Mouse (Mus musculus): ENCODE results near the gene Fam222b. TPM values are rescaled to one million over a fixed set of nuclear protein-coding genes. Genes with fewer than 3 reads are reported as not detected.

Gene Fam222b
- polyA plus RNA-seq, 1 experiment from 2014 or later, result 21.8 TPM

DNA sequence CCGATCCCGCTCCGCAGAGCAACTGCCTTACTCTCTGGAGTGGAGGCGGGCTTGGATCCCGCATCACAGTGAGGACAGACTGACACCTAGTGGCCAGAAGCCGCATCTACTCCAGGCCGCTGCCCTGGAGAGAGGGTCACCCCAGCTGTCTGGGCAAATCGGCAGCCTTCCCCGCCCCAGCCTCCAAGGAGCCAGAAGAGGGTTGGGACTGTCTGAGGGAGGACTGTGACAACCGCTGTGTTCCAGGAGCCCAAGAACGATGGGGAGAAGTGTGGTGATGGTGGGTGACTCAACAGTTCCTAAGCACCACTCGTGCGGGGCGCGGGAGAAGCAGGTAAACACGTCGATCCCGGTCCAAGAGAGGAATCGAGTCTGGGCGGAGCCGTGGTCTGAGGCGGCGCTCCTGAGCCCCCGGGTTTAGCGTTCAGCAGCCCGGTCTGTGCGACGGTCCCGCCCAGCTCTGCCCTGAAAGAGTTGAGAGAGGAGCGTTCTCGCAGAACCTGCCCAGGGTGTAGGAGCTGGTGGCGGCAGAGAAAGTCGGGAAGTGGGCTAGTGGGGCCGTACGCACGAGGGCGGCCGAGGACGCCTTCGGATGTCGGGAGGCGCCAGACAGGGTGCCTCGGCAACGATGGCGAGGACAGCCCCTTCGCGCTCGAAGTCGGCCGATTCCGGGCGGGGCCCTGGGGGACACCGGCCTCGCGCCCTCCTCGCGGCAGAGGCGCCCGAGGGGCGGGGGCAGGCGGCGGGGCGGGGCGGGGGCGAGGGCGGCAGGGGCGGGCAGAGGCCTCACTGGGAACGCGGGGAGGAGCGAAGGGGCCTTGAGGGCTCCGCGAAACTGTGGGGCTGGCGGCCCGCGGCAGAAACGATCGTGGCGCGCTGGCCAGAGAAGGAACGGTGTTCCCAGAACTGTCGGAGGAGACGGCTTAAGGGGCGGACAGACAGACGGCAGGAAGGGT lies 83.7 kb downstream of the Fam222b start:
- DNase-seq (ENCODE audit: low spot score), result peak; percentile 99
- ATAC-seq (ENCODE audit: insufficient number of reproducible peaks, low FRiP score, low TSS enrichment, low read depth), result peak; percentile 69
- under 1% methylated on average over 74 of the region's 84 CpGs for WGBS
- Histone ChIP-seq H3K27ac (replicated peaks; ENCODE audit: low read depth, low read length) (peak overlapping the region; percentile 95), H3K4me1 (ENCODE audit: control insufficient read depth, insufficient read depth, low read length) (peaks cover 30% of the 10 kb centered on the region), H3K36me3 (ENCODE audit: control insufficient read depth, insufficient read depth, low read length) (peaks cover 9% of the 10 kb centered on the region), H3K4me2 (ENCODE audit: low read depth, severe bottlenecking) (peak overlapping the region; percentile 97), H3K9ac (ENCODE audit: low read length) (peak overlapping the region; percentile 76), H3K4me3 (ENCODE audit: low read depth, low read length) (peak overlapping the region; percentile 59), H3K9me3 (ENCODE audit: control insufficient read depth, low read length) (no peaks in the 10 kb centered on the region), H3K27me3 (ENCODE audit: control insufficient read depth, insufficient read depth, low read length) (no peaks in the 10 kb centered on the region)

DNA sequence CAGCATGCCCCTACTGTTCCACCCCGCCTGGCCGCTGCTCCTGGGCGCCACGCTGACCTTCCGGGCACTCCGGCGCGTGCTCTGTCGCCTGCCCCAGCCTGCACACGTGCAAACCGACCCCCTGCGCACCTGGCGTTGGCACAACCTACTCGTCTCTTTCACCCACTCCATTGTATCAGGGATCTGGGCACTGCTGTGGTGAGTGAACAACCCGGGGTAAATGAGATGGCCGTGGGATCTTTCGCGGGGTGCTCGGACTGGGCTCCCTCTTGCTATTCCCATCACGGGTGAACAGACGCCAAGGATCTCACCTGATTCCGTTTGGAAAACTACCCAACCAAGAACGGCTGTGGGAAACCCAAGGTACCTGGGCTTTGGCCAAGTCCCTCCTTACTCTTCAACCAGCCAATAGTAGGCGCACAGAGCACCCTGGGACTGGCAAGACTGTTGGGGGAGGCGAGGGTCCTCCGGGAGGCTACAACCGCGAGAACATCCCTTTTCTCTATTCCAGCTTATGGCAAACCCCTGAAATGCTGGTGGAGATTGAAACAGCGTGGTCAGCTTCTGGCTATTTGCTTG lies 84.5 kb downstream of the Fam222b start:
- peak overlapping the region; percentile 59 for H3K4me3 ChIP-seq (ENCODE audit: low read depth, low read length)
- peak overlapping the region; percentile 97 for H3K4me2 ChIP-seq (ENCODE audit: low read depth, severe bottlenecking)
- no peaks in the 10 kb centered on the region for H3K27me3 ChIP-seq (ENCODE audit: control insufficient read depth, insufficient read depth, low read length)
- peak; percentile 28 for ATAC-seq (ENCODE audit: insufficient number of reproducible peaks, low FRiP score, low TSS enrichment, low read depth)
- H3K9me3 ChIP-seq (ENCODE audit: control insufficient read depth, low read length), result no peaks in the 10 kb centered on the region
- peak overlapping the region; percentile 76 for H3K9ac ChIP-seq (ENCODE audit: low read length)
- WGBS, result under 1% methylated on average over 29 of the region's 29 CpGs
- DNase-seq (ENCODE audit: low spot score), result peak; percentile 72
- H3K4me1 ChIP-seq (ENCODE audit: control insufficient read depth, insufficient read depth, low read length), result peaks cover 30% of the 10 kb centered on the region
- peaks cover 9% of the 10 kb centered on the region for H3K36me3 ChIP-seq (ENCODE audit: control insufficient read depth, insufficient read depth, low read length)
- H3K27ac ChIP-seq (replicated peaks; ENCODE audit: low read depth, low read length), result peak overlapping the region; percentile 95

DNA sequence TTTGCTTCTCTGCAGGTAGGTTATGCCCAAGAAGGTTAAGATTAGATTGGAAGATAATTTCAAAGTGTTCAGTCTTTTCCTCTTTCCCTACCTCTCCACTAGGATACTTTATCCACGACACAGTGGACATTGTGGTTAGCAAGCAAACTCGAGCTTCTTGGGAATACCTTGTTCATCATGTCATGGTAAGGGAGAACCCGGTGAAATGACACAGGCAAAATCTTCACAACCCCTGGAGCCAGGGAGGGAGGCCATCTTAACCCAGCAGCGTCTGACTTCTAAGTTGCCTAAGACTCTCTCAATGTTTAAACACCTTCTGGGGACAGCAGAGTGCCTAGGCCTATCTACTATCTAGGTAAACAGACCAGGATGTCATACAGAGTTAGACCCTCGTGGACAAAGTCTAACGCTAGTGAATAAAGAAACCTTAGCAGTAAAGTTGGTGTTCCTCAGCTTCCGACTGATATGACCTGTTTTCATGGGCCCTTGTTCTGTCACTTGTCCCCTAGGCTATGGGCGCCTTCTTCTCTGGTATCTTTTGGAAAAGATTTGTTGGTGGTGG lies 85.1 kb downstream of the Fam222b start:
- Histone ChIP-seq H3K4me1 (ENCODE audit: control insufficient read depth, insufficient read depth, low read length) (peaks cover 30% of the 10 kb centered on the region), H3K9ac (ENCODE audit: low read length) (peak overlapping the region; percentile 76), H3K9me3 (ENCODE audit: control insufficient read depth, low read length) (no peaks in the 10 kb centered on the region), H3K27me3 (ENCODE audit: control insufficient read depth, insufficient read depth, low read length) (no peaks in the 10 kb centered on the region), H3K27ac (replicated peaks; ENCODE audit: low read depth, low read length) (no peak overlapping the region), H3K4me3 (ENCODE audit: low read depth, low read length) (peak overlapping the region; percentile 59), H3K36me3 (ENCODE audit: control insufficient read depth, insufficient read depth, low read length) (peaks cover 9% of the 10 kb centered on the region), H3K4me2 (ENCODE audit: low read depth, severe bottlenecking) (peak overlapping the region; percentile 97)
- no peak for ATAC-seq (ENCODE audit: insufficient number of reproducible peaks, low FRiP score, low TSS enrichment, low read depth)
- DNase-seq (ENCODE audit: low spot score), result no peak
- WGBS, result 31% methylated on average over 8 of the region's 8 CpGs

DNA sequence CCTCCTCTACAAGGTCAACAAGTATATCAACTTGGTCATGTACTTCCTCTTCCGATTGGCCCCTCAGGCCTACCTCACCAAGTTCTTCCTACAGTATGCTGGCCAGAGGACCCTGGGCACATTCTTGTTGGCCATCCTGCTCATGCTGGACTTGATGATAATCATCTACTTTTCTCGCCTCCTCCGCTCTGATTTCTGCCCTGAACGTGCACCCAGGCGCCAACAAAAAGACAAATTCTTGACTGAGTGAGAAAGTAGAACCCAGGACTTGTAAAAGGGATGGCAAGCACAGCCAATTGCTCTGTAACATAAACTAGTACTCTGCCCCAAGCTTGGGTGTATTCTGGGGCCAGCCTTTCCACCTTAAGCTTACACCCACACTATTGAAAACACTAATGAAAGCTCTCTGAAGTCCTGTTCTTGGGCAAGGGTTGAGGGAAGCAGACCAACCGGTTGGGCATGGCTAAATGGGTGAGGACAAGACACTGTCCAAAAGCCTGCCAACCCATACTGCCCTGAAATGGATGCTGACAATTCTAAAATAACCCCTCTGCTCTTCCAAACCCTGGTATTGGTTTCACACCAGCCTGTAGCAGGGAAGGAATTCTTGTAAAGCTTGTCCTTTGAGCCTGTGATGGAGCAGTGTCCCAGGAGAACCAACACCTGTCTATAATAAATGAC lies 85.8 kb downstream of the Fam222b start:
- H3K4me3 ChIP-seq (ENCODE audit: low read depth, low read length), result no peak overlapping the region
- H3K4me1 ChIP-seq (ENCODE audit: control insufficient read depth, insufficient read depth, low read length), result peaks cover 30% of the 10 kb centered on the region
- ATAC-seq (ENCODE audit: insufficient number of reproducible peaks, low FRiP score, low TSS enrichment, low read depth) (no peak), DNase-seq (ENCODE audit: low spot score) (no peak)
- H3K27ac ChIP-seq (replicated peaks; ENCODE audit: low read depth, low read length), result no peak overlapping the region
- no peak overlapping the region for H3K4me2 ChIP-seq (ENCODE audit: low read depth, severe bottlenecking)
- peaks cover 9% of the 10 kb centered on the region for H3K36me3 ChIP-seq (ENCODE audit: control insufficient read depth, insufficient read depth, low read length)
- 82% methylated on average over 6 of the region's 6 CpGs for WGBS
- no peaks in the 10 kb centered on the region for H3K9me3 ChIP-seq (ENCODE audit: control insufficient read depth, low read length)
- no peaks in the 10 kb centered on the region for H3K27me3 ChIP-seq (ENCODE audit: control insufficient read depth, insufficient read depth, low read length)
- no peak overlapping the region for H3K9ac ChIP-seq (ENCODE audit: low read length)

- Histone ChIP-seq H3K27ac (replicated peaks; ENCODE audit: low read depth, low read length) (no peak overlapping the region), H3K36me3 (ENCODE audit: control insufficient read depth, insufficient read depth, low read length) (peaks cover 9% of the 10 kb centered on the region), H3K4me1 (ENCODE audit: control insufficient read depth, insufficient read depth, low read length) (peaks cover 28% of the 10 kb centered on the region), H3K9ac (ENCODE audit: low read length) (peak overlapping the region; percentile 92; the same call in 1 of the 2 replicates), H3K27me3 (ENCODE audit: control insufficient read depth, insufficient read depth, low read length) (no peaks in the 10 kb centered on the region), H3K4me3 (ENCODE audit: low read depth, low read length) (peak overlapping the region; percentile 77), H3K4me2 (ENCODE audit: low read depth, severe bottlenecking) (peak overlapping the region; percentile 72), H3K9me3 (ENCODE audit: control insufficient read depth, low read length) (no peaks in the 10 kb centered on the region)
- no peak for DNase-seq (ENCODE audit: low spot score)
- WGBS, result 48% methylated on average over 2 of the region's 2 CpGs
- ATAC-seq (ENCODE audit: insufficient number of reproducible peaks, low FRiP score, low TSS enrichment, low read depth), result no peak
Measured at GRCm38 (mm10) chr11:78181830-78182357, 87.4 kb downstream of the Fam222b start.

DNA sequence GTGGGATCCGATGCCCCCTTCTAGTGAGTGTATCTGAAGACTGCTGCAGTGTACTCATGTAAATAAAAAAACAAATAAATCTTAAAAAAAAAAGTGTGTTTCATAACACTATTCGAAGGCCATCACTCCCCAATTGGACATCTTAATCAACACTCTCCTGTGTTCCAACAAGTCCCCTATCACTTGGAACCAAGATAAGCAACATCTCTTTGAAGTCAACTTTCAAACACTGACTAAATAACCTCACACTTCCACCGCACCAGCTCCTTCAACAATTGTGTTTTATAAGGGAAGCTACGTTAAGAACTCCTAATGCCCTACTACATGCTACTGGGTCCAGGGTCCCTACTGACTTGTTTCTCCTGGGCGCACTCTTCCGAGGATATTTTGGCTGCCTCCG lies 88.0 kb downstream of the Fam222b start:
- peak overlapping the region; percentile 77 for H3K4me3 ChIP-seq (ENCODE audit: low read depth, low read length)
- H3K9me3 ChIP-seq (ENCODE audit: control insufficient read depth, low read length), result no peaks in the 10 kb centered on the region
- WGBS, result 8% methylated on average over 7 of the region's 7 CpGs
- no peaks in the 10 kb centered on the region for H3K27me3 ChIP-seq (ENCODE audit: control insufficient read depth, insufficient read depth, low read length)
- peak overlapping the region; percentile 72 for H3K4me2 ChIP-seq (ENCODE audit: low read depth, severe bottlenecking)
- DNase-seq (ENCODE audit: low spot score) (no peak), ATAC-seq (ENCODE audit: insufficient number of reproducible peaks, low FRiP score, low TSS enrichment, low read depth) (no peak)
- peak overlapping the region; percentile 92 for H3K9ac ChIP-seq (ENCODE audit: low read length)
- peaks cover 9% of the 10 kb centered on the region for H3K36me3 ChIP-seq (ENCODE audit: control insufficient read depth, insufficient read depth, low read length)
- no peak overlapping the region; the same call in 1 of the 2 replicates for H3K27ac ChIP-seq (replicated peaks; ENCODE audit: low read depth, low read length)
- H3K4me1 ChIP-seq (ENCODE audit: control insufficient read depth, insufficient read depth, low read length), result peaks cover 24% of the 10 kb centered on the region

GRCm38 (mm10) chr11:78182961-78183844 lies 88.7 kb downstream of the Fam222b start, which contains the start of gene Rpl23a:
TSS of gene Rpl23a (minus strand) at chr11:78183584.
- Histone ChIP-seq H3K4me2 (ENCODE audit: low read depth, severe bottlenecking) (peak within 1 kb of the TSS; percentile 72), H3K9ac (ENCODE audit: low read length) (peak within 1 kb of the TSS; percentile 92), H3K36me3 (ENCODE audit: control insufficient read depth, insufficient read depth, low read length) (peaks cover 9% of the 10 kb centered on the region), H3K9me3 (ENCODE audit: control insufficient read depth, low read length) (no peaks in the 10 kb centered on the region), H3K4me3 (ENCODE audit: low read depth, low read length) (peak within 1 kb of the TSS; percentile 77), H3K27me3 (ENCODE audit: control insufficient read depth, insufficient read depth, low read length) (no peaks in the 10 kb centered on the region), H3K4me1 (ENCODE audit: control insufficient read depth, insufficient read depth, low read length) (peaks cover 22% of the 10 kb centered on the region), H3K27ac (replicated peaks; ENCODE audit: low read depth, low read length) (peak within 1 kb of the TSS; percentile 73; the same call in 1 of the 2 replicates)
- ATAC-seq (ENCODE audit: insufficient number of reproducible peaks, low FRiP score, low TSS enrichment, low read depth), result peak; percentile 87
- peak; percentile 84 for DNase-seq (ENCODE audit: low spot score)
- WGBS, result under 1% methylated on average over 38 of the region's 38 CpGs

Measured in limb, embryonic 11.5 days (tissue).